ENCODE assay signal across 9 mouse cellular contexts in genomic region chr8:121947753-121948141, GRCm38 (mm10). TPM values are rescaled to one million over a fixed set of nuclear protein-coding genes. Genes with fewer than 3 reads are reported as not detected.
DNase-seq lines count a peak whose midpoint lies in the region; ATAC-seq and TF ChIP-seq lines count a peak whose summit lies in the region.
"Had no signal": no experiment of that assay in that cellular context is flagged by ENCODE, and none has a peak within 500 bp of the region (broad histone marks: within the 10 kb centered on the region; RNA-seq: fewer than 3 reads in every experiment).

No protein-coding gene starts in this region.

- peak; percentile 61 for ATAC-seq in forebrain, embryonic 11.5 days (replicated peaks; ENCODE audit: low FRiP score)
- ATAC-seq in neural tube, embryonic 15.5 days (ENCODE audit: low FRiP score), result no peak

- peak overlapping the region; percentile 70 for H3K4me2 ChIP-seq in forebrain, embryonic 11.5 days (ENCODE audit: low read depth, low read length, severe bottlenecking)
- peak overlapping the region; percentile 74 for H3K4me2 ChIP-seq in neural tube, embryonic 15.5 days

- H3K4me1 ChIP-seq in brown adipose tissue, adult 24 weeks (ENCODE audit: control insufficient read depth, insufficient read depth, insufficient read length, low read length), result peaks cover 9% of the 10 kb centered on the region
- peaks cover 18% of the 10 kb centered on the region for H3K4me1 ChIP-seq in forebrain, embryonic 11.5 days (replicated peaks; ENCODE audit: control insufficient read depth, insufficient read depth, low read length)
- peaks cover 7% of the 10 kb centered on the region; the same call in 1 of the 2 replicates for H3K4me1 ChIP-seq in lung, adult 2 months (ENCODE audit: control insufficient read depth, insufficient read depth, low read length)
- H3K4me1 ChIP-seq in neural tube, embryonic 15.5 days, result peaks cover 43% of the 10 kb centered on the region

- H3K36me3 ChIP-seq in forebrain, embryonic 11.5 days (ENCODE audit: control insufficient read depth, insufficient read depth, low read length), result no peaks in the 10 kb centered on the region
- H3K36me3 ChIP-seq in neural tube, embryonic 15.5 days, result no peaks in the 10 kb centered on the region

- peak overlapping the region; percentile 43 for H3K4me3 ChIP-seq in brown adipose tissue, adult 24 weeks (ENCODE audit: insufficient read depth, low read depth, low read length)
- H3K4me3 ChIP-seq in forebrain, embryonic 11.5 days (ENCODE audit: low read depth, low read length), result peak overlapping the region; percentile 30
- peak overlapping the region; percentile 59 for H3K4me3 ChIP-seq in lung, adult 2 months (replicated peaks; ENCODE audit: extremely low read depth, low read depth, low read length)
- H3K4me3 ChIP-seq in neural tube, embryonic 15.5 days (replicated peaks), result peak overlapping the region; percentile 33

- no peaks in the 10 kb centered on the region for H3K9me3 ChIP-seq in forebrain, embryonic 11.5 days (ENCODE audit: control insufficient read depth, low read length)
- no peaks in the 10 kb centered on the region for H3K9me3 ChIP-seq in neural tube, embryonic 15.5 days (replicated peaks)

- TF ChIP-seq POLR2A in lung, adult 2 months (IDR thresholded peaks at IDR 0.05; ENCODE audit: borderline replicate concordance, extremely low read depth, low read depth, low read length), result 0 out of 2 replicates have a peak, but pooled peaks have one; percentile 34

- peak; percentile 70 to 78 for DNase-seq in CD8-positive naive resting alpha-beta T cell, adult 2 months (ENCODE audit: low read depth in 2 of 2, low spot score in 2 of 2)
- DNase-seq in forebrain, embryonic 11.5 days (ENCODE audit: low spot score), result peak; percentile 96
- DNase-seq in heart, postnatal 10 days, result peak; percentile 94 to 96
- peak; percentile 96 to 98 for DNase-seq in kidney, postnatal 4 days
- DNase-seq in lung, adult 2 months, result peak; percentile 84
- peak; percentile 84 for DNase-seq in testis, postnatal 14 days (ENCODE audit: low spot score)

- H3K27me3 ChIP-seq in forebrain, embryonic 11.5 days (ENCODE audit: control insufficient read depth, insufficient read depth, low read length), result no peaks in the 10 kb centered on the region
- H3K27me3 ChIP-seq in neural tube, embryonic 15.5 days (replicated peaks), result no peaks in the 10 kb centered on the region

- no peak for TF ChIP-seq CTCF in lung, adult 2 months (IDR thresholded peaks at IDR 0.05; ENCODE audit: insufficient read depth, low read length)

- whole genome bisulfite sequencing in forebrain, embryonic 11.5 days, result under 1% methylated on average over 18 of the region's 18 CpGs
- 1% methylated on average over 18 of the region's 18 CpGs for WGBS in lung, adult 2 months
- 0% methylated on average over 18 of the region's 18 CpGs for WGBS in neural tube, embryonic 15.5 days

- H3K9ac ChIP-seq in forebrain, embryonic 11.5 days (ENCODE audit: low read length), result peak overlapping the region; percentile 61
- H3K9ac ChIP-seq in neural tube, embryonic 15.5 days (replicated peaks), result peak overlapping the region; percentile 28

- peak overlapping the region; percentile 47 for H3K27ac ChIP-seq in brown adipose tissue, adult 24 weeks (replicated peaks; ENCODE audit: low read depth, low read length)
- peak overlapping the region; percentile 81 for H3K27ac ChIP-seq in forebrain, embryonic 11.5 days (ENCODE audit: low read depth, low read length)
- H3K27ac ChIP-seq in neural tube, embryonic 15.5 days (replicated peaks), result peak overlapping the region; percentile 78

- intact Hi-C loops in heart, postnatal 10 days (cut with DNase I), result no loop called here

RNA-seq across cellular contexts. Expression of gene Banp, which starts 1.8 kb away (rescaled TPM):
- 2.6 and 11.8 TPM in 2 replicates for polyA plus RNA-seq in brown adipose tissue, adult 24 weeks (2012; ENCODE audit: insufficient read depth, insufficient read length, missing spikeins)
- polyA plus RNA-seq in forebrain, embryonic 11.5 days (2014; fragmentation: Nextera tagmentation; extraction: Ambion mirVana), result 53.1 and 60.9 TPM in 2 replicates
- 10 to 100 TPM in 1 of 2 experiments, 1 to 10 TPM in 1; 9.8 to 11.9 TPM for total RNA-seq in heart, postnatal 10 days (2021)
- polyA plus RNA-seq in lung, adult 2 months (2012; rRNA removed), result 55.2 and 57.8 TPM in 2 replicates
- 51.1 and 52.8 TPM in 2 replicates for polyA plus RNA-seq in neural tube, embryonic 15.5 days (2015; fragmentation: Nextera tagmentation; extraction: Ambion mirVana)

RNA-seq across cellular contexts. Expression of gene Car5a, which starts 3.0 kb away (rescaled TPM):
- polyA plus RNA-seq in brown adipose tissue, adult 24 weeks (2012; ENCODE audit: insufficient read depth, insufficient read length, missing spikeins), result not detected in 2 replicates
- not detected in 2 replicates for polyA plus RNA-seq in forebrain, embryonic 11.5 days (2014; fragmentation: Nextera tagmentation; extraction: Ambion mirVana)
- total RNA-seq in heart, postnatal 10 days (2021), result not detected
- polyA plus RNA-seq in lung, adult 2 months (2012; rRNA removed), result 0.18 and 0.26 TPM in 2 replicates
- polyA plus RNA-seq in neural tube, embryonic 15.5 days (2015; fragmentation: Nextera tagmentation; extraction: Ambion mirVana), result 0.46 and 0.50 TPM in 2 replicates
- polyA plus RNA-seq: gonadal fat pad, adult 2 months had no signal

RNA-seq across cellular contexts. Expression of gene Slc7a5, which starts 40.3 kb away (rescaled TPM):
- 0.67 TPM in 1 of 2 replicates, not detected in the other for polyA plus RNA-seq in brown adipose tissue, adult 24 weeks (2012; ENCODE audit: insufficient read depth, insufficient read length, missing spikeins)
- polyA plus RNA-seq in forebrain, embryonic 11.5 days (2014; fragmentation: Nextera tagmentation; extraction: Ambion mirVana), result 37.1 and 43.0 TPM in 2 replicates
- total RNA-seq in heart, postnatal 10 days (2021), result 10 to 100 TPM in 1 of 2 experiments, 1 to 10 TPM in 1; 8.6 to 11.3 TPM
- 11.4 and 12.1 TPM in 2 replicates for polyA plus RNA-seq in lung, adult 2 months (2012; rRNA removed)
- 39.6 and 41.1 TPM in 2 replicates for polyA plus RNA-seq in neural tube, embryonic 15.5 days (2015; fragmentation: Nextera tagmentation; extraction: Ambion mirVana)
